Mouse (Mus musculus): ENCODE results near the gene Mrps36.

GRCm38 (mm10) chr13:100785806-100786413 lies 41.5 kb upstream of the Mrps36 start:
- TF ChIP-seq POLR2A (IDR thresholded peaks at IDR 0.05; ENCODE audit: insufficient read depth, low read length) (no peak), CTCF (IDR thresholded peaks at IDR 0.05; ENCODE audit: low read depth, low read length) (no peak), EP300 (IDR thresholded peaks at IDR 0.05; ENCODE audit: insufficient read depth, low read depth, low read length) (no peak)

All from ES-Bruce4 (cell line).